Comparison of ENCODE assay signal across 15 mouse cellular contexts in genomic region chr17:73875268-73875667, GRCm38 (mm10).
"Had no signal": no experiment of that assay in that cellular context is flagged by ENCODE, and none has a peak within 500 bp of the region (broad histone marks: within the 10 kb centered on the region; RNA-seq: fewer than 3 reads in every experiment).

No protein-coding gene starts in this region.

- H3K27ac ChIP-seq: kidney, postnatal 0 days; limb, embryonic 13.5 days; liver, embryonic 15.5 days; midbrain, embryonic 13.5 days; neural tube, embryonic 15.5 days; stomach, embryonic 15.5 days had no signal

- DNase-seq: kidney, adult 9 months; kidney, postnatal 36 days; left cerebral cortex, postnatal 4 days; lung, embryonic 14.5 days; lung, postnatal 10 days; lung, postnatal 4 days; right cerebral cortex, postnatal 4 days; thymus, adult 2 months; thymus, postnatal 25 days had no signal

- H3K36me3 ChIP-seq: limb, embryonic 13.5 days; liver, embryonic 15.5 days; midbrain, embryonic 13.5 days; neural tube, embryonic 15.5 days; stomach, embryonic 15.5 days had no signal

- ATAC-seq: midbrain, embryonic 13.5 days had no signal

- H3K9me3 ChIP-seq: limb, embryonic 13.5 days; liver, embryonic 15.5 days; midbrain, embryonic 13.5 days; neural tube, embryonic 15.5 days; stomach, embryonic 15.5 days had no signal

- H3K4me1 ChIP-seq: limb, embryonic 13.5 days; liver, embryonic 15.5 days; neural tube, embryonic 15.5 days; stomach, embryonic 15.5 days had no signal

- H3K4me3 ChIP-seq: limb, embryonic 13.5 days; liver, embryonic 15.5 days; midbrain, embryonic 13.5 days; neural tube, embryonic 15.5 days; stomach, embryonic 15.5 days had no signal

- H3K27me3 ChIP-seq: limb, embryonic 13.5 days; liver, embryonic 15.5 days; midbrain, embryonic 13.5 days; neural tube, embryonic 15.5 days; stomach, embryonic 15.5 days had no signal
